Mouse (Mus musculus) hindbrain, embryonic 11.5 days (tissue): ENCODE results near the gene Rpl10l. TPM values are rescaled to one million over a fixed set of nuclear protein-coding genes. Genes with fewer than 3 reads are reported as not detected.

Experiments used
- ATAC-seq: fragments of 200-750 bp; cut with Nextera tagmentation; 2 replicates; pipeline ENCODE4 v1.8.0; 2017; ENCODE audit warnings: mild to moderate bottlenecking, moderate TSS enrichment, moderate library complexity; ENCODE audit not compliant: low FRiP score
- DNase-seq: peaks from one replicate; pipeline ENCODE4 v3.0.0-alpha.2; 2015; ENCODE audit warnings: low spot score
- H3K27ac ChIP-seq: fragments of 300-500 bp; sonication (generic); 2 replicates; pipeline ENCODE4 v1.5.1; 2014; ENCODE audit warnings: mild to moderate bottlenecking, low read depth, low read length
- H3K27me3 ChIP-seq: fragments of 300-500 bp; sonication (generic); 2 replicates; pipeline ENCODE4 v1.6.1; 2014; ENCODE audit warnings: mild to moderate bottlenecking, low read length, moderate library complexity, mixed read lengths; ENCODE audit not compliant: control insufficient read depth, insufficient read depth
- H3K36me3 ChIP-seq: fragments of 300-500 bp; sonication (generic); 2 replicates; pipeline ENCODE4 v1.6.1; 2014; ENCODE audit warnings: mild to moderate bottlenecking, low read length, moderate library complexity, mixed read lengths; ENCODE audit not compliant: control insufficient read depth, insufficient read depth
- H3K4me1 ChIP-seq: fragments of 300-500 bp; sonication (generic); replicated peaks from 2 replicates; pipeline ENCODE4 v1.6.1; 2014; ENCODE audit warnings: low read length, mixed read lengths; ENCODE audit not compliant: control insufficient read depth, insufficient read depth
- H3K4me2 ChIP-seq: fragments of 300-500 bp; sonication (generic); replicated peaks from 2 replicates; pipeline ENCODE4 v1.6.1; 2014; ENCODE audit warnings: mild to moderate bottlenecking, low read depth, low read length
- H3K4me3 ChIP-seq: fragments of 300-500 bp; sonication (generic); 2 replicates; pipeline ENCODE4 v1.5.1; 2014; ENCODE audit warnings: low read depth, low read length
- H3K9ac ChIP-seq: fragments of 300-500 bp; sonication (generic); 2 replicates; pipeline ENCODE4 v1.6.1; 2014; ENCODE audit warnings: low read depth, low read length
- H3K9me3 ChIP-seq: fragments of 300-500 bp; sonication (generic); 2 replicates; pipeline ENCODE4 v1.6.1; 2016; ENCODE audit warnings: low read length; ENCODE audit not compliant: control insufficient read depth
- WGBS: fragments of 180-500 bp; shearing (Covaris S2); extraction: QIAGEN DNeasy Blood & Tissue Kit; methylation state at CpG from one replicate; pipeline ENCODE4 v1.1.7; 2014; 5-methylcytosine and 5-hydroxymethylcytosine counted together
- polyA plus RNA-seq: library from polyadenylated mRNA; unstranded; fragments of >200 nt; fragmentation: Nextera tagmentation; extraction: Ambion mirVana; gene quantifications from 2 replicates; pipeline ENCODE4 v1.2.1, GENCODE M21; 2014

Rpl10l gene
- polyA plus RNA-seq: not detected in 2 replicates

GRCm38 (mm10) chr12:66283991-66284622, at the start of gene Rpl10l:
Rpl10l (minus strand) TSS chr12:66284401.
- H3K9me3 ChIP-seq: no peaks in the 10 kb centered on the region
- DNase-seq (no peak), ATAC-seq (no peak)
- H3K27ac ChIP-seq: no peak within 1 kb of the TSS
- no peaks in the 10 kb centered on the region for H3K36me3 ChIP-seq
- H3K4me2 ChIP-seq: no peak within 1 kb of the TSS
- no peaks in the 10 kb centered on the region for H3K27me3 ChIP-seq
- H3K4me3 ChIP-seq: no peak within 1 kb of the TSS
- no peaks in the 10 kb centered on the region for H3K4me1 ChIP-seq
- H3K9ac ChIP-seq: no peak within 1 kb of the TSS
- 97% methylated on average over 44 of the region's 44 CpGs for WGBS

GRCm38 (mm10) chr12:66275890-66276289, 8.3 kb downstream of the Rpl10l start:
- no peak overlapping the region for H3K27ac ChIP-seq
- H3K4me3 ChIP-seq: no peak overlapping the region
- no peak overlapping the region for H3K9ac ChIP-seq
- H3K4me1 ChIP-seq: no peaks in the 10 kb centered on the region
- 72% methylated on average over 3 of the region's 3 CpGs for WGBS
- no peak overlapping the region for H3K4me2 ChIP-seq
- no peaks in the 10 kb centered on the region for H3K36me3 ChIP-seq
- no peaks in the 10 kb centered on the region for H3K9me3 ChIP-seq
- ATAC-seq: no peak
- no peak for DNase-seq
- H3K27me3 ChIP-seq: no peaks in the 10 kb centered on the region

GRCm38 (mm10) chr12:66245461-66246099, 38.6 kb downstream of the Rpl10l start:
- H3K36me3 ChIP-seq: no peaks in the 10 kb centered on the region
- 85% methylated on average over 6 of the region's 6 CpGs for WGBS
- no peaks in the 10 kb centered on the region for H3K4me1 ChIP-seq
- H3K9ac ChIP-seq: no peak overlapping the region
- H3K9me3 ChIP-seq: no peaks in the 10 kb centered on the region
- H3K27me3 ChIP-seq: no peaks in the 10 kb centered on the region
- no peak overlapping the region for H3K4me3 ChIP-seq
- DNase-seq (no peak), ATAC-seq (no peak)
- no peak overlapping the region for H3K4me2 ChIP-seq
- no peak overlapping the region for H3K27ac ChIP-seq

- H3K4me1 ChIP-seq: no peaks in the 10 kb centered on the region
- H3K9me3 ChIP-seq: no peaks in the 10 kb centered on the region
- H3K4me3 ChIP-seq: no peak overlapping the region
- H3K27ac ChIP-seq: no peak overlapping the region
- H3K9ac ChIP-seq: no peak overlapping the region
- DNase-seq: no peak
- ATAC-seq: no peak
- no peaks in the 10 kb centered on the region for H3K36me3 ChIP-seq
- 90% methylated on average over 3 of the region's 3 CpGs for WGBS
- H3K4me2 ChIP-seq: no peak overlapping the region
- no peaks in the 10 kb centered on the region for H3K27me3 ChIP-seq
Measured at GRCm38 (mm10) chr12:66234158-66234557, 50.0 kb downstream of the Rpl10l start.
